Mouse (Mus musculus) gastrocnemius, adult 2 months (tissue): ENCODE data around the gene Etaa1. TPM values are rescaled to one million over a fixed set of nuclear protein-coding genes. Genes with fewer than 3 reads are reported as not detected.
"Not testable (repeated sequence)": the region's sequence is repeated elsewhere in the genome, so short reads cannot be mapped to it uniquely, and the experiment has no call there.

Experiments
- DNase-seq: peaks from one replicate; pipeline ENCODE4 v3.0.0; 2022
- H3K27ac ChIP-seq: fragments of 200-600 bp; 2 replicates; pipeline ENCODE4 v1.8.1; 2022; ENCODE audit warnings: mild to moderate bottlenecking
- H3K4me3 ChIP-seq: fragments of 200-600 bp; 2 replicates; pipeline ENCODE4 v1.8.1; 2022; ENCODE audit warnings: mild to moderate bottlenecking, moderate library complexity
- CTCF ChIP-seq: fragments of 200-600 bp; IDR thresholded peaks from 2 replicates; pipeline ENCODE4 v1.8.1; 2022; ENCODE audit warnings: antibody characterized with exemption, mild to moderate bottlenecking, moderate library complexity
- intact Hi-C: fragments of 180-260 bp; cut with DNase I; formaldehyde crosslinking; loops from one replicate; pipeline ENCODE4 v1.15.1; 2025
- long read RNA-seq, 2 experiments: library from polyadenylated mRNA; stranded (forward); transcript quantifications; one replicate each; pipeline ENCODE4 v2.0.0; 2021
- total RNA-seq, 2 experiments: library from RNA; stranded (reverse); gene quantifications; 2 replicates each; pipeline ENCODE4 v1.2.3; 2021

The Etaa1 gene
- total RNA-seq, result 1 to 10 TPM; 1.0 to 1.6 TPM
- long read RNA-seq, experiment 1, result 0 reads
- long read RNA-seq, experiment 2, full-length matches to known transcripts, result 2 of 2 reads
- long read RNA-seq, experiment 2, partial matches to known transcripts, result 0 of 2 reads
- long read RNA-seq, experiment 2, other reads (novel, unspliced or antisense), result 0 of 2 reads

DNA sequence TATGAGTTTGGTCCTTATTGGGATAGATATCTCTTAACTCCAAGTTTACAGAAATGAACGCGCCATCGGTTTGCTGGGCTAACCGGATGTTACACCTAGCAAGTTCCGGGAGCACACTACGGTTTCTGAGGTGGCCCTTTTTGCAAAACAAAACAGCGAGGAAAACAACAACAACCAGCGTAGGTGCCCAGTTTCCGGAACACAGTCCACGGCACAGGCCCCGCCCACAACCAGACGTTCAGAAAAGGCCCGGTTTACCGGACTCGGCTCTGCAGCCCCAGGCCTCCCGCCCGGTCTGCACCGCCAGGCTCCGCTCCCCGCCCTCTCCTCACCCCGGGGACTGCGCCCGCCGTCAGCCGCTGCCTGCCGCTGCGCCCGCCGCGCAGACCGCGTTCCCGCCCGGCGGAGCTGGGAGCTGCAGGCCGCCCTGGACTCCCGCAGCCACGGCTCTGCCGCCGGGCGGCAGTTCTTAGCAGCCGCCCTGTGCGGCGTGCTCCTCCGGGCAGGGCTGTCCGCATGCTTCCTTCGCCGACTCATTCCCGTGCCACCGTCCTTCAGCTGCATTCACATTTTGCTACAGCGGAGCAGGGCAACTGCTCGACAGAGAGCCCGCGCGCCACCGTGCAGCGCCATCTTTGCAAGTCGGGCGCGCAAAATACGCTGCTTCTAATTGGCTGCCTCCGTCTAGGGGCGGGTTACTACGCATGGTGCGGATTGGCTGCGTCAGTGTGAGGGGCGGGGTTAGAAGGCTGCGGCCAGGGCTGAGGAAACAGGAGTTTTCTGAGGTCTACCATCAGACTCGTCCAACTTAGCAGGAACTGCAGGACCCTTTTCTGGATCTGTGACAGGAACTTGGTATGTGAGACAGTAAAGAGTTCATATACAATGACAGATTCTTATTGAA, at the start of gene Etaa1:
TSS of gene Etaa1 (minus strand) at position 645 of the 904 bp plus-strand sequence.
- H3K4me3 ChIP-seq, result peak within 1 kb of the TSS; percentile 84
- TF ChIP-seq CTCF, result peak; percentile 9; the same call in 1 of the 2 replicates
- peak within 1 kb of the TSS; percentile 89 for H3K27ac ChIP-seq
- DNase-seq, result peak; percentile 96
- intact Hi-C loops, result no loop called here

DNA sequence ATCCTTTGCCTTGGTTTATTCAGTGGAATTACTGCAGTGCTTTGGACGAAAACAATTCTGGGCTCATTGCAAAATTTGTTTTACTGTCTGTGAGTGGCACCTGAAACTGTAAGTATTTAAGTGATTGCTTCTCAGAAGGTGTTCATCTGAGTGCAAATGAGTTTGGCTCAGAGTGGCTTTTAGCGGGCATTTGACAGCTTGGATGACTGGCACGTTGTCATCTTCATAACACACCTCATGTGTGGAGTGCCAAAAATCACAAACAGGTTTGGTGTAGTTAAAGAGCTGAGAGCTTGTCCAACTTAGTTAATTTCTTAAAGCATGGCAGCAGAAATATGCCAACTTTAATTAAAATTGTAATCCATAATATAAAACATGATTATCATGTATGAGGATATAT, 40.5 kb upstream of the Etaa1 start:
- no peak for DNase-seq
- TF ChIP-seq CTCF, result no peak
- no peak overlapping the region for H3K27ac ChIP-seq
- H3K4me3 ChIP-seq, result no peak overlapping the region
- intact Hi-C loops, result no loop called here

GRCm38 (mm10) chr11:17992311-17992710, 38.6 kb upstream of the Etaa1 start:
- TF ChIP-seq CTCF, result no peak
- H3K4me3 ChIP-seq, result no peak overlapping the region
- intact Hi-C loops, result no loop called here
- H3K27ac ChIP-seq, result no peak overlapping the region
- no peak for DNase-seq

- Histone ChIP-seq H3K4me3 (no peak overlapping the region), H3K27ac (no peak overlapping the region)
- intact Hi-C loops, result no loop called here
- TF ChIP-seq CTCF, result no peak
- no peak for DNase-seq
Observed at GRCm38 (mm10) chr11:17983331-17983730, 29.7 kb upstream of the Etaa1 start.

- intact Hi-C loops, result no loop called here
- no peak for TF ChIP-seq CTCF
- DNase-seq, result no peak
- Histone ChIP-seq H3K27ac (no peak overlapping the region), H3K4me3 (no peak overlapping the region)
Observed at GRCm38 (mm10) chr11:17981246-17981645, 27.6 kb upstream of the Etaa1 start.

- TF ChIP-seq CTCF, result no peak
- DNase-seq, result no peak
- intact Hi-C loops, result no loop called here
- Histone ChIP-seq H3K4me3 (no peak overlapping the region), H3K27ac (no peak overlapping the region)
Observed at GRCm38 (mm10) chr11:17975581-17975980, 21.9 kb upstream of the Etaa1 start.

DNA sequence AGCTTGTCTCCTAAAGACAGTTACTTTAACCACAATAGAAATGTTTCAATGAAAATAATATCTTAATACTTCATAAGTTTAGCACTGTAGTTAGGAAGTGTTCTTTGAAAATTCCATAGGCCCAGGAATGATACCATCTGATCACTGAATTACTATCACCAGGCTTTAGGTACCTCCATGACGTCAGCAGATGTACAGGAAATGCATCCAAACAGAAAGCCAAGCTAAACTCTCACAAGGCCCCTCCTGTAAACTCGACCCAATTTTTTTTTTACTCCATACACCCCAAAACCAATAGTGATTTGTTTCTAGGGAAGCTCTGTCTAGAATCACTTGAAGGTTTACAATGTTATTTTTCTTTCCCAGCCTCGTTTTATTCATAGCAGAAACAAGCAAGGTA, 884 bp downstream of the Etaa1 start:
- intact Hi-C loops, result no loop called here
- DNase-seq, result no peak
- TF ChIP-seq CTCF, result no peak
- Histone ChIP-seq H3K4me3 (peak overlapping the region; percentile 84), H3K27ac (peak overlapping the region; percentile 89)

GRCm38 (mm10) chr11:17951336-17951735, 2.3 kb downstream of the Etaa1 start:
- H3K4me3 ChIP-seq, result no peak overlapping the region
- no peak overlapping the region for H3K27ac ChIP-seq
- DNase-seq, result no peak
- intact Hi-C loops, result no loop called here
- no peak for TF ChIP-seq CTCF

GRCm38 (mm10) chr11:17939168-17939567, 14.5 kb downstream of the Etaa1 start:
- DNase-seq, result no peak
- intact Hi-C loops, result no loop called here
- no peak for TF ChIP-seq CTCF
- Histone ChIP-seq H3K27ac (no peak overlapping the region), H3K4me3 (no peak overlapping the region)

GRCm38 (mm10) chr11:17937931-17938330, 15.7 kb downstream of the Etaa1 start:
- no peak for TF ChIP-seq CTCF
- no peak overlapping the region for H3K4me3 ChIP-seq
- intact Hi-C loops, result no loop called here
- DNase-seq, result no peak
- no peak overlapping the region for H3K27ac ChIP-seq

GRCm38 (mm10) chr11:17917905-17918304, 35.8 kb downstream of the Etaa1 start:
- DNase-seq, result no peak
- intact Hi-C loops, result no loop called here
- no peak overlapping the region for H3K4me3 ChIP-seq
- no peak for TF ChIP-seq CTCF
- H3K27ac ChIP-seq, result no peak overlapping the region

DNA sequence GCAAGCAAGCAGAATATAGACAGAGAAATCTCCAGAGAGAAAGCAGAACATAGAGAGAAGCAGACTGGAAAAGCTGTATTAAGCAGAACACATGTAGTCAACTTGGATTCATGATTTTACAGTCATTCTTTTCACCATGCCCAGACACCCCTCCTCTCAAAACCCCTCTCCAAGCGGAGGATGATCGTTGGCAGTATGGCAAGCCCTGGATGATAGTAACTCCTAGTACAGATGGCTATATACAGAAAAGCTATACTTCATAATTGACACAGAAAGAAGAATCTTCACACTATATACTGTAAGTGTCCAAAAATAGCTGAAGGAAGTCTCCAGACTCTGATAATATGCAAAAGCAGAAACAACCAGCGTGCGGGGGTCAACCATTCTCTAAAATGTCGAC, 36.6 kb downstream of the Etaa1 start:
- no peak overlapping the region for H3K4me3 ChIP-seq
- H3K27ac ChIP-seq, result no peak overlapping the region
- TF ChIP-seq CTCF, result no peak
- no peak for DNase-seq
- intact Hi-C loops, result no loop called here

DNA sequence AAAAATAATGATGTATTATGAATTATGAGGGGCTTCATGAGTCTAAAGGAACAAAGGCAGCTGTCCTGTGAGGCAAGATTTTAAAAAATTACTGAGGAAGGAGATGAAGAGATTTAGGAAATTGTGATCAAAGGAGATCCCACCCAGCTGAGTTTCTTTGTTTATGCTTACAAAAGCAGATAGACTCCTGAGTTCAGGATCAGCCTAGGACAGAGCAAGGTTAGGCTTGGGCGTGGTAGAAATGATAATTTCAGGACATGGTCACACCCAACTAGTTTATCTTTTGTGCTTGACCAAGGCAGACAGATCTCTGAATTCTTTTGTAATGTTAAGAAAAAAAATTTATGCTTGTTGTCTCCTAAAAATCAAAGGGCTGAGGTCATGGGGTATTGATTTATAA, 37.2 kb downstream of the Etaa1 start:
- no peak overlapping the region for H3K4me3 ChIP-seq
- no peak overlapping the region for H3K27ac ChIP-seq
- no peak for TF ChIP-seq CTCF
- intact Hi-C loops, result no loop called here
- DNase-seq, result no peak

GRCm38 (mm10) chr11:17900996-17901395, 52.7 kb downstream of the Etaa1 start:
- H3K27ac ChIP-seq, intact Hi-C loops, H3K4me3 ChIP-seq, DNase-seq: not testable (repeated sequence)
